14 mouse cellular contexts compared by ENCODE assay signal in the genomic region with DNA sequence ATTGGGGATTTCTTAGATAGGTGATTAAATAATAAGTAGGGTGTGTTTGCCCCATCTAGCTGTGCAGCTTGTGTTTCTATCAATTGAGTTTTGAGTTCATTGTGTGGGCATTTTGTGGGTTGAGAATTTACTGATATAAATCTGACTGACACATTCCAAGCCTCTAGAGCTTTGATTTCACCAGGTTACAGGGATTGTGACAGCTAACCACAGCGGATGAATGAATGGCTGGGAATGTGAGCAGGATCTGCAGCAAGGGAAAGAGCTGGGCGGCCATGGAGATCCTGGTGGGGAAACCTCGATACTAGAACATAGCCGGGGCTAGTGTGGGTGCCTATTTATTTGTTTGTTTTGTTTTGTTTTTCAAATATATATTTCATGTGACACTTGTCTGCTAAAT.
"Had no signal": no experiment of that assay in that cellular context is flagged by ENCODE, and none has a peak within 500 bp of the region (broad histone marks: within the 10 kb centered on the region; RNA-seq: fewer than 3 reads in every experiment).

No protein-coding gene starts in this region.

- DNase-seq: retina, postnatal 1 day; right cerebral cortex, adult 18-20 months; right cerebral cortex, postnatal 14 days; right cerebral cortex, postnatal 25 days; right cerebral cortex, postnatal 4 days; spleen, adult 18-20 months; thymus, adult 18-20 months; thymus, adult 2 months; thymus, postnatal 14 days; thymus, postnatal 25 days; thymus, postnatal 36 days; thymus, postnatal 4 days had no signal

- H3K4me2 ChIP-seq: neural tube, embryonic 15.5 days; stomach, embryonic 15.5 days had no signal

- H3K36me3 ChIP-seq: neural tube, embryonic 15.5 days; stomach, embryonic 15.5 days had no signal

- H3K4me3 ChIP-seq: neural tube, embryonic 15.5 days; stomach, embryonic 15.5 days had no signal

- H3K27me3 ChIP-seq: neural tube, embryonic 15.5 days; stomach, embryonic 15.5 days had no signal
